Mouse (Mus musculus): ENCODE measurements around the gene Mau2.

The Mau2 gene

DNA sequence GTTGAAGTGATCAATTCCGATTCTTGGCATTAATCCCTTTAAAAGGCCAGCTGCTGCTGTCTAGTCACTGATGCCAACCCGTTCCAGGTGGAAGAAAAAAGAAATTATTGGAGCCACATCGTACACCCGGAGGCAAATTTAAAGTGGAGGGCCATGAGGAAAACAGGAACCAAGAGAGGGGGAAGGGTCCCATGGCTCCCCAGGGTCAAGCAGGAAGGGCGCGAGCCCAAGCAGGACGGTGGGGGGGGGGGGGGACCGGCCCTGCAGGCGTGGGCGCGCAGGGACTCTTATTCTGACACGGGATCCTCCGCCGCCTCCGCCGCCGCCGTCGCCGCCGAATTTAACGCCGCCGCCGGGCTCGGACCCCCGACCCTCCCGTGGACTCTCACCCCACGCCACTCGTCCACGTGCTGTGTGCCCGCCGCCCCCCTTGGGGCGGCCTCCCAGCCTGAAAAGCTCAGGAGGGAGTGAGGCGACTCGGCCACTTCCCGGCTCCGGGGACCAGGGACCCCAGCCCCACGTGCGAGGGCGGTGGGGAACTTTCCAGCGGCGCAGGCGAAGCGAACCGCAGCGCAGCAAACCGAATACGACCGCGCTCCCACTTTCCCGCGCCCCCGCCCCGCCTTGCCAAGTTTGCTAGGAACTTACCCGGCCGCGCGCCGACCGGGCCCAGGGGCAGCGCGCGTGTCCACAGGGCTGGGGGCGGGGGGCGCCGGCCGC lies 68.9 kb downstream of the Mau2 start:
- DNase-seq (ENCODE audit: low spot score), result peak; percentile 59

DNA sequence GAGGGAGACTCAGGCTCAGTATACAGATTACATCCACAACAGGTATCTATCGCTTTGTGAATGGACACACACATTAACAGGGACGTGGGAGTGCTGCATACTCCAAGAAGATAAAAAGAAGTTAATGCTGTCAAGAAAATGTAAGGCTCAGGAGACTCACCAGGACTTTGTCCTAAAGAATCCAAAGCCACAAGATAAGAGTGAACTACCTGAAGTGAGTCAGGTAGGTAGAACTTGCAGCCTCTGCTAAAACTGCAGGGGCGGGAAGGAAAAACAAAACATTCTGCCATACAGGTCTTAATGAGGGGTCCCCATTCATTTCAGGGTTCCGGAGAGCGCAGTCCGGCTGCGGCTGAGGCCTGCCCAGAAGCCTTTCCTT lies 69.5 kb downstream of the Mau2 start:
- no peak for DNase-seq (ENCODE audit: low spot score)

DNA sequence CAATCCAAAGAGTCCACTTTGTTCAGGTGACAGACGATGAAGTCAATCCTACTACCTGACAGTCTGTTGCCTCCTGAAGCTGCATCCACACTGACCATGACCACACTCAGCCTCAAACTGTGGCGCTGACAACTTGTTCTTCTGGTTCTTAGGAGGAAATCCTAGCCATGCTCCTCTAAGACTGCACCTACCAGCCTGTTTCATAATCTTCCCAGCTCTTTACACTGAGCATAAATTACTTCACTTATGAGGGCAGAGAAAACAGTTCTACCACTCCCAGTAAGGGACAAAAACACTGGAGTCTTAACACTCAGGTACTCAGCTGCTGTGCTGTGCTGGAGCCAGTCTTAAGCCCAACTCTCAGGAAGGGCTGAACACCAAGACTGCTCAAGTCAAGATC lies 71.7 kb downstream of the Mau2 start:
- DNase-seq (ENCODE audit: low spot score), result no peak

DNA sequence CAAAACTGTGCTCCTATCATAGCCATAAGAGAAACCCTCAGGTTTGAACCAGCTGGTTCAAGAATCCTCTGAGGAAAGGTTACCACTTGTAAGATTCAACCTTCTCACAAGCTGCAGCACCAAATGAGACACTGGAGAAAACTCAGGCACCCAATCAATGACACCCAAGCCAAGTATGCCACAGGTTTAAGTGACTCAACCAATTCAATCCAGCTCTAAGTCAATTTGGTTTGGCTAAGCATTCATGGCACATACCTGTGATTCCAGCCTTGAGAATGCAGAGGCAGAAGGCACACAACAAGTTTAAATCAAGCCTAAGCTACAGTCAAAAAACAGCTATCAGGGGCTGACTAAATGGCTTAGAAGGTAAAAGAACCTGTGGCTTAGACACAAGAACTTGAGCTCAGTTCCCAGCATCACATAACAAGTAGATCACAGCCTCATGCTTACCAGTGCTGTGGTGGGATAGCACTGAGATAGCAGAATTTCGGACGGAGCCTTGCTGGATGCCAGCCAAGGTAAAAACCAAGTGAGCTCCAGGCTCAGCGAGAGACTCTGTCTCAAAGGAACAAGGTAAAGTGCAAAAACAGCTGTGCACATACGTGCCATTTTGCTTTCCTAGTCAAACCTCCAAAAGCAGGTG lies 75.1 kb downstream of the Mau2 start:
- DNase-seq (ENCODE audit: low spot score), result peak; percentile 60
